ENCODE assay signal across 30 mouse cellular contexts in the genomic region with DNA sequence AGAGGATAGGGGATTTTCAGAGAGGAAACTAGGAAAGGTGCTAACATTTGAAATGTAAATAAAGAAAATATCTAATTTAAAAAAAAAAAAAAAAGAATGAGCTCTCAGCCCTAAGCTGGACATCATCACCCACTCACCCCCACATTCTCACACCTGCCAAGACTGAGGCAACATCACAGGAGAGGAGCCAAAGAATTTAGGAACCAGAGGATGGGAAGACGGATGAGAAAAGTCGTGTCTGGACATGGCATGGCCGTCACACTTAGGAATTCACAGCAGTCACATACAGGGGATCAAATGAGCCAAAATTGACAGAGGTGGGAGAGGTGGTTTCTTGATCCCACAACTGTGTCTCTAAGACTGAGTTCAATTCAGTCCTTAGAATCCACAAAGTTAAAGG.
"Had no signal": no experiment of that assay in that cellular context is flagged by ENCODE, and none has a peak within 500 bp of the region (broad histone marks: within the 10 kb centered on the region; RNA-seq: fewer than 3 reads in every experiment).

No protein-coding gene starts in this region.

- H3K36me3 ChIP-seq: limb, embryonic 10.5 days; limb, embryonic 12.5 days; limb, embryonic 13.5 days; limb, embryonic 15.5 days; liver, embryonic 12.5 days; liver, embryonic 13.5 days; liver, embryonic 15.5 days; lung, embryonic 15.5 days; midbrain, embryonic 10.5 days; midbrain, embryonic 12.5 days; midbrain, embryonic 15.5 days; neural tube, embryonic 12.5 days had no signal

- ATAC-seq: liver, embryonic 12.5 days; liver, postnatal 0 days; lung, postnatal 0 days; midbrain, embryonic 15.5 days; midbrain, embryonic 16.5 days had no signal

- H3K9ac ChIP-seq: limb, embryonic 12.5 days; limb, embryonic 13.5 days; limb, embryonic 15.5 days; liver, embryonic 12.5 days; liver, embryonic 13.5 days; liver, embryonic 14.5 days; liver, embryonic 15.5 days; liver, postnatal 0 days; lung, embryonic 14.5 days; lung, embryonic 15.5 days; midbrain, embryonic 12.5 days; midbrain, embryonic 15.5 days; neural tube, embryonic 12.5 days had no signal

- H3K4me3 ChIP-seq: limb, embryonic 10.5 days; limb, embryonic 12.5 days; limb, embryonic 13.5 days; limb, embryonic 15.5 days; liver, embryonic 12.5 days; liver, embryonic 13.5 days; liver, embryonic 15.5 days; lung, embryonic 15.5 days; megakaryocyte, embryonic 14.5 days; midbrain, embryonic 10.5 days; midbrain, embryonic 12.5 days; midbrain, embryonic 15.5 days; myocyte; neural tube, embryonic 12.5 days had no signal

- H3K4me1 ChIP-seq: limb, embryonic 10.5 days; limb, embryonic 12.5 days; limb, embryonic 13.5 days; limb, embryonic 15.5 days; liver, embryonic 12.5 days; liver, embryonic 13.5 days; liver, embryonic 15.5 days; lung, embryonic 15.5 days; megakaryocyte, embryonic 14.5 days; midbrain, embryonic 12.5 days; midbrain, embryonic 15.5 days; neural tube, embryonic 12.5 days had no signal

- H3K27ac ChIP-seq: limb, embryonic 10.5 days; limb, embryonic 12.5 days; limb, embryonic 13.5 days; limb, embryonic 15.5 days; liver, embryonic 12.5 days; liver, embryonic 13.5 days; liver, embryonic 14.5 days; liver, embryonic 15.5 days; lung, embryonic 15.5 days; macrophage; midbrain, embryonic 10.5 days; midbrain, embryonic 12.5 days; midbrain, embryonic 15.5 days; neural tube, embryonic 12.5 days had no signal

- H3K9me3 ChIP-seq: limb, embryonic 10.5 days; limb, embryonic 12.5 days; limb, embryonic 13.5 days; limb, embryonic 15.5 days; liver, embryonic 12.5 days; liver, embryonic 13.5 days; liver, embryonic 15.5 days; lung, embryonic 15.5 days; megakaryocyte, embryonic 14.5 days; midbrain, embryonic 10.5 days; midbrain, embryonic 12.5 days; midbrain, embryonic 15.5 days; neural tube, embryonic 12.5 days had no signal

- DNase-seq: left cerebral cortex, postnatal 4 days; liver; liver, embryonic 13.5 days; liver, postnatal 0 days; lung, adult 18-20 months; lung, adult 2 months; lung, embryonic 14.5 days; lung, postnatal 10 days; lung, postnatal 14 days; lung, postnatal 36 days; lung, postnatal 4 days; midbrain, embryonic 14.5 days had no signal

- H3K4me2 ChIP-seq: limb, embryonic 12.5 days; limb, embryonic 13.5 days; limb, embryonic 15.5 days; liver, embryonic 11.5 days; liver, embryonic 12.5 days; liver, embryonic 13.5 days; liver, embryonic 15.5 days; lung, embryonic 14.5 days; lung, embryonic 15.5 days; midbrain, embryonic 12.5 days; midbrain, embryonic 15.5 days; neural tube, embryonic 12.5 days had no signal

- H3K27me3 ChIP-seq: limb, embryonic 12.5 days; limb, embryonic 13.5 days; limb, embryonic 15.5 days; liver, embryonic 12.5 days; liver, embryonic 13.5 days; liver, embryonic 15.5 days; lung, embryonic 15.5 days; megakaryocyte, embryonic 14.5 days; midbrain, embryonic 12.5 days; midbrain, embryonic 15.5 days; neural tube, embryonic 12.5 days had no signal
